Mouse (Mus musculus) bone marrow macrophage, adult 2 months (primary cell): ENCODE data around the gene Pllp.

Source experiments
- CTCF ChIP-seq: IDR thresholded peaks from 2 replicates; pipeline ENCODE4 v1.5.1; 2012; ENCODE audit warnings: low read depth, mild to moderate bottlenecking, low read length, moderate library complexity
- POLR2A ChIP-seq: IDR thresholded peaks from 2 replicates; pipeline ENCODE4 v1.6.1; 2012; ENCODE audit warnings: mild to moderate bottlenecking, low read depth, low read length, borderline replicate concordance

DNA sequence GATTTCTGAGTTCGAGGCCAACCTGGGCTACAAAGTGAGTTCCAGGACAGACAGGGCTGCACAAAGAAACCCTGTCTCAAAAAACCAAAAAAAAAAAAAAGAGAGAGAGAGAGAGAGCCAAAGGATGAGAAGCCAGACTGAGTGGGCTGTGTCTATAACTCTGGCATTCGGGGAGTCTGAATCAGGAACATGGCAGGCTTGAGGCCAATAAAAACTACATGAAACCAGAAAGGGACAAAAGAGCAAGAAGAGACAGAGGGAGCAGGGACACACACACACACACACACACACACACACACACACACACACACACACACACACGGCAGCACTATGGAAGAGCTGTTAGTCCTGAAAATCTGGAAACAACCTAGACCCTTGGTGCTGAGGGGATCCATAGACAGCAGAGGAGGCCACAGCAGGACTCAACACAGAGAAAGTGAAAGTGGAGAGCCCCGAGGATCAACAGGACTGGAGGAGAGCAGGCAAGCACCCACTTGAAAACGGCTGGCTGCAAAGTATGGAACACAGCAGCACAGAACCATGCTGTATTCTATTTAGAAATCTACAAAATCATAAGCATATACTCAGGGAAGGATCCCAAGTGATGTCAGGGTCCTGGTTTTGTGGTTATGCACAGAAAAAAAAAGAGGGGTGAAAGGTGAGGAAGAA, 39.5 kb upstream of the Pllp start:
- TF ChIP-seq CTCF: no peak
- TF ChIP-seq POLR2A: no peak
